Mouse (Mus musculus) neural tube, embryonic 13.5 days (tissue): ENCODE measurements at regions not wholly inside any gene's neighbourhood (a gene's known extent, or its start where the extent isn't known, plus 50 kb on each side); places are given as distances from the start of the nearest gene placed in this dataset.

Experiments used
- ATAC-seq: fragments of 200-750 bp; cut with Nextera tagmentation; 2 replicates; pipeline ENCODE4 v1.8.0; 2017; ENCODE audit warnings: low read depth, mild to moderate bottlenecking, moderate TSS enrichment, moderate library complexity
- H3K27ac ChIP-seq: fragments of 300-500 bp; sonication (generic); replicated peaks from 2 replicates; pipeline ENCODE4 v1.5.1; 2015; ENCODE audit warnings: moderate library complexity, mild to moderate bottlenecking, inconsistent platforms
- H3K27me3 ChIP-seq: fragments of 300-500 bp; sonication (generic); 2 replicates; pipeline ENCODE4 v1.6.1; 2015; ENCODE audit warnings: mild to moderate bottlenecking, inconsistent platforms
- H3K36me3 ChIP-seq: fragments of 300-500 bp; sonication (generic); 2 replicates; pipeline ENCODE4 v1.6.1; 2015; ENCODE audit warnings: mild to moderate bottlenecking, inconsistent platforms
- H3K4me1 ChIP-seq: fragments of 300-500 bp; sonication (generic); replicated peaks from 2 replicates; pipeline ENCODE4 v1.6.1; 2015; ENCODE audit warnings: inconsistent platforms
- H3K4me2 ChIP-seq: fragments of 300-500 bp; sonication (generic); 2 replicates; pipeline ENCODE4 v1.6.1; 2015; ENCODE audit warnings: inconsistent platforms, mild to moderate bottlenecking, moderate library complexity
- H3K4me3 ChIP-seq: fragments of 300-500 bp; sonication (generic); 2 replicates; pipeline ENCODE4 v1.5.1; 2015; ENCODE audit warnings: mild to moderate bottlenecking, inconsistent platforms
- H3K9ac ChIP-seq: fragments of 300-500 bp; sonication (generic); 2 replicates; pipeline ENCODE4 v1.6.1; 2015; ENCODE audit warnings: moderate library complexity, mild to moderate bottlenecking, inconsistent platforms
- H3K9me3 ChIP-seq: fragments of 300-500 bp; sonication (generic); 2 replicates; pipeline ENCODE4 v1.6.1; 2016; ENCODE audit warnings: inconsistent platforms
- WGBS: fragments of 180-500 bp; shearing (Covaris S2); methylation state at CpG from one replicate; pipeline ENCODE4 v1.1.7; 2015; 5-methylcytosine and 5-hydroxymethylcytosine counted together

DNA sequence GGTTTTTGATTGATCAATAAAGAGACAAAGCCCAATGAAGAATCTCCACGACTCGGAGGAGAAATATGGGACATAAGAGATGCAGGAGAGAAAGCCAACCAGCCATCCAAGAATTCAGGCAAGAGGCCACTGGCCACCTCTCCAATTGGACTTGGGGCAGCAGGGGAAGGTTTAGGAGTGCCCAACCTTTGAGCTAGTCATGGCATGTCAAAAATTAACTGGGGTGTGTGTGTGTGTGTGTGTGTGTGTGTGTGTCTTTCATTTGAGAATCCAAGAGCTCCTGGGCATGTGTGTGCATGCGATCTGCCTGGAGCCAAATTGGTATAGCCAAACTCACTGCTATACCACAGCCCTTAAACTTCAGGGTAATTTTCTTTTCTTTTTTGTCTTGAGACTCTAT lies 51.6 kb upstream of the Cecr2 start:
- H3K4me1 ChIP-seq = 0 out of 2 replicates have a peak, but pooled peaks cover 6% of the 10 kb centered on the region
- no peak overlapping the region for H3K4me2 ChIP-seq
- no peak for ATAC-seq
- H3K27ac ChIP-seq = no peak overlapping the region
- H3K9ac ChIP-seq = no peak overlapping the region
- 93% methylated on average over 3 of the region's 3 CpGs for WGBS
- H3K27me3 ChIP-seq = no peaks in the 10 kb centered on the region
- H3K36me3 ChIP-seq = no peaks in the 10 kb centered on the region
- H3K4me3 ChIP-seq = no peak overlapping the region
- no peaks in the 10 kb centered on the region for H3K9me3 ChIP-seq

DNA sequence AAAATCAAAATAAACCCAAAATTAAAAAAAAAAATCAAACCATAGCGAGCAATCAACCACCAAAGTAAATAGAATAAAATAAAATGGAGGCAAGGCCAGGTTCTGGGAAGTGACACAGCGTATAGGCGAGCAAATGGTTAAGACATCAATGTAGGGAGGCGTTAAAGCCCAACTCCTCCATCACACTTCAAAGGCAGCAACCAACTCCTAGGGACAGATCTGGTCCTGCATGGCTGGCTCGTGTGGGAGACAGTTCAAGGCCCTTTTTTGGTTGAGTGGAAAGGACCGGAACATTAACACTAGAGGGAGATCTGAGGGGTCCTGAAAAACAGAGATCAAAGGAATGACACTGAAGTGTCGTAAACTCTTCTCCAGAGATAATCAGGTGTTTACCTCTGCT lies 53.8 kb upstream of the Cecr2 start:
- Histone ChIP-seq H3K9me3 (no peaks in the 10 kb centered on the region), H3K4me3 (no peak overlapping the region), H3K36me3 (no peaks in the 10 kb centered on the region), H3K27me3 (no peaks in the 10 kb centered on the region), H3K9ac (no peak overlapping the region), H3K4me1 (no peaks in the 10 kb centered on the region), H3K4me2 (no peak overlapping the region), H3K27ac (no peak overlapping the region)
- 67% methylated on average over 7 of the region's 7 CpGs for WGBS
- ATAC-seq = no peak

DNA sequence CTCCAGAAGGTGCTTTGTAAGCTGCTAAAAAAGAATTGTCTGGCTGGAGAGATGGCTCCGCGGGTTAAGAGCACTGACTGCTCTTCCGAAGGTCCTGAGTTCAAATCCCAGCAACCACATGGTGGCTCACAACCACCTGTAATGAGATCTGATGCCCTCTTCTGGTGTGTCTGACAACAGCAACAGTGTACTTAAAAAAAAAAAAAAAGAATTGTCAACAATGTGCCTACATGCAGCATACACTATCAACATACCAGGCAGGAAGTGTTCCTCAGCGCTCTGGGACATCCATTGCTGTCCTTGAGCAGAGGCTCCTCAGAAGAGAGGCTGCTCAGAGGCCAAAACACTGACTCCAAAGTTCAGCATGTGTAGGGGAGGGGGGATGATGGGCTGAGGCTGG lies 56.3 kb upstream of the Cecr2 start:
- H3K9me3 ChIP-seq = no peaks in the 10 kb centered on the region
- H3K9ac ChIP-seq = no peak overlapping the region
- H3K36me3 ChIP-seq = no peaks in the 10 kb centered on the region
- no peaks in the 10 kb centered on the region for H3K27me3 ChIP-seq
- H3K4me3 ChIP-seq = no peak overlapping the region
- no peak overlapping the region for H3K4me2 ChIP-seq
- no peak overlapping the region for H3K27ac ChIP-seq
- WGBS = 85% methylated on average over 4 of the region's 4 CpGs
- no peaks in the 10 kb centered on the region for H3K4me1 ChIP-seq
- no peak for ATAC-seq

DNA sequence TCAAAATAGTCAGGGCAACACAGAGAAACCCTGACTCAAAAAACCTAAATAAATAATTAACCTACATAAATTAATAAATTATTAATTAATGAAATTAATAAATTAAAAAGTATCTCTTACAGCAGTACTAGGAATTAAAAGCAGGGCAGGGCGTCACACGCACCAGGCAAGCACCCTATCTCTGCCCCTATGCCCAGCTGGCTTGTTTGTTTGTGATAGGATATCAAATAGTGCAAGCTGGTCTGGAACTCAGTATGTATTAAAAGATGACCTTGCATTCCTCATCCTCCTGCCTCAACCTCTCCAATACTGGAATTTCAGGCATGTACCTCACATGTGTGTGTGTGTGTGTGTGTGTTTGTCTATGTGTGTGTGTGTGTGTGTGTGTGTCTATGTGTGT lies 60.7 kb upstream of the Cecr2 start:
- no peaks in the 10 kb centered on the region for H3K27me3 ChIP-seq
- H3K27ac ChIP-seq = no peak overlapping the region
- WGBS = 93% methylated on average over 2 of the region's 2 CpGs
- H3K9ac ChIP-seq = no peak overlapping the region
- no peaks in the 10 kb centered on the region for H3K9me3 ChIP-seq
- no peak overlapping the region for H3K4me2 ChIP-seq
- no peaks in the 10 kb centered on the region for H3K36me3 ChIP-seq
- H3K4me3 ChIP-seq = no peak overlapping the region
- ATAC-seq = no peak
- H3K4me1 ChIP-seq = no peaks in the 10 kb centered on the region; the same call in 1 of the 2 replicates

DNA sequence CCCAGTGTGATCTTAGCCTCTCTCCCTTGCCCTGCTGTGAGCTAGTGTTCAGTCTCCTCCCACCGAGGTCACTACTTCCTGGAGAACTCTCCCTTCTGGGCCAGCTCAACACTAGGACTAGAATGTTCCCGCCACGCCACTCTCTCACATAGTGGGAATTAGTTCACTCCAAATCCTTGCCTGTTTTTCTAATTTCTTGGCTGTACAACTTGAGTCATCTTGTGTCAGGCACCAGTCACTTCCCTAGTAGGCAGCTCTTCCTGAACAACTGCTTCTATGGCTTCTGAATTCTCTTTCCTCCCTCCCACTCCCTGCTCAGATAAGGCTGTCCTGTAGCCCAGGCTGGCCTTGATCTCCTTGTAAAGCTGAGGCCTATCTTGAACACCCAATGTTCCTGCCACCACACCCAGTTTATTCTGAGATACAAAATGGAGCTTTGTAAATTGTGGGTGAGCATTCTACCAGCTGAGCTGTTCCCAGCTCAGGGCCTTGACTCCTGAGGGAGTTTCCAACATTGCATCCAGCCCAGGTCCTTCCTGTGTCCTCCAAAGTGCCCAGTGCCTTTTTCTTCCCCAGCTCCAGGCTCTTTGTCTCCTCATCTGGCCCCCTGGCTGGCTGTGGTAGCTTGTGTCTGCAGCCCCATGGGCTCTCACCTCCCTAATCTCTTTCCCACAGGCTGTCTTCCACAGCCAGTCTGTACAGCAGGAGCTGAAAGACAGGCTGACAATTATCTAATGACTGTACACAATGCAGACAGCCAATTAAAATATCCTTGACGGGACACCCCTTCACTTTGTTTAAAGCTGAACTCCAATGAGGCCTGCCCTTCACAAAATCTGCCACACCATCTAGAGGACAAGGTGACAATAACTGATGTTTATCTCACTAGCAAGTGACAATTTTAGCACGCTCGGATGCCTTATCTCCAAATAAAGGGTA lies 61.9 kb upstream of the Cecr2 start:
- Histone ChIP-seq H3K4me2 (no peak overlapping the region), H3K4me1 (no peaks in the 10 kb centered on the region; the same call in 1 of the 2 replicates), H3K36me3 (no peaks in the 10 kb centered on the region), H3K27me3 (no peaks in the 10 kb centered on the region), H3K4me3 (no peak overlapping the region), H3K27ac (peak overlapping the region; percentile 38; the same call in 1 of the 2 replicates), H3K9ac (no peak overlapping the region), H3K9me3 (no peaks in the 10 kb centered on the region)
- ATAC-seq = no peak
- WGBS = 51% methylated on average over 6 of the region's 6 CpGs

DNA sequence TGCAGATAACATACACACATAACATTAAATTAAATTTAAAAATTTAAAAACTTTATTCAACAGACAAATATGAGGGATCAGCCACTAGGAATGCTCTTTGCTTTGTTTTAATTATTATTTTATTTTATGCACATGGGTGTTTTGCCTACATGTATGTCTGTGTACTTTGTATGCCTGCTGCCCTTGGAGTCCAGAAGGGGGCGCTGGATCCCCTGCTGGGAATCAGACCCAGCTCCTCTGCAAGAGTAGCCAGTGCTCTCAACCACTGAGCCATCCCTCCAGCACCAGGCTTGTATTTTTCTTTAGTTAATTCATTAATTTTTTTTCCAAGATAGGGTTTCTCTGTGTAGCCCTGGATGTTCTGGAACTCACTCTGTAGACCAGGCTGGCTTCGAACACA lies 62.7 kb upstream of the Cecr2 start:
- Histone ChIP-seq H3K9ac (no peak overlapping the region), H3K9me3 (no peaks in the 10 kb centered on the region), H3K4me2 (no peak overlapping the region), H3K4me3 (no peak overlapping the region), H3K27ac (no peak overlapping the region), H3K36me3 (no peaks in the 10 kb centered on the region), H3K4me1 (no peaks in the 10 kb centered on the region; the same call in 1 of the 2 replicates), H3K27me3 (no peaks in the 10 kb centered on the region)
- WGBS = 45% methylated on average over 2 of the region's 2 CpGs
- no peak for ATAC-seq

DNA sequence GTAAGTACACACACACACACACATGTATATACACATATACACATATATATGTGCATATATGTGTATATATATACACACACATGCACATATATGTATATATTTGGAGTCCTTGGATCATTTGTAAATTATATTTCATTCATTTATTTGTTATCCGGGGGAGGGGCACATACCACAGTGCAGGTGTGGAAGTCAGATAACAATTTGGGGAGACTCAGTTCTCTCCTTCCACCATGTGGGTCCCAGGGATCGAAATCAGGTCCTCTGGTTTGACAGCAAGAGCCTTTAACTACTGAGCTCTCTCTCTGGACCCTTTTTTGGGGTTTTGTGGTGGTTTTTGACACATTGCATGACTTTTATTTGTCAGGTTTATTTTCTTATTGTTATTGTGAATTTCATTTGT lies 65.8 kb upstream of the Cecr2 start:
- H3K36me3 ChIP-seq = no peaks in the 10 kb centered on the region
- WGBS = 82% methylated on average over 2 of the region's 2 CpGs
- ATAC-seq = no peak
- no peak overlapping the region for H3K9ac ChIP-seq
- H3K4me3 ChIP-seq = no peak overlapping the region
- H3K27me3 ChIP-seq = no peaks in the 10 kb centered on the region
- H3K9me3 ChIP-seq = no peaks in the 10 kb centered on the region
- no peak overlapping the region for H3K4me2 ChIP-seq
- H3K4me1 ChIP-seq = no peaks in the 10 kb centered on the region; the same call in 1 of the 2 replicates
- no peak overlapping the region for H3K27ac ChIP-seq

DNA sequence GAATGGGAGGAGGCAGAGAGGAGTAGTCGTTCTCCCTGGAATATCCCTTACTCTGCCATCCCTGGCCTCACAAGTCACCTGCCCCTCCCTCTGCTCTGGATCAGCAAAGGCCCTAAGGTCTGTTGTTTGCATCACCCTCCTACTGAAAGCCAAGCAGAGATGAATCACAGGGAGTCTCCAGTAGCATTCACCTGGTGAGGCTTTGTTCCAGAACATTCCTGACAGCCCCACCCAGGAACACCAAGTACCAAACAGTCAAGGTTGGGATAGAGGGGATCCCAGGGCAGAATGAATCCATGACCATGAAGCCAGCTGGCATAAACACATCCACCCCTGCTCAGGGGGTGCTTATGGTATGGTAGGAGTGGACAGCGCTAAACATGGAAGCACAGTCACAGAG lies 67.4 kb upstream of the Hdhd5 start:
- WGBS = 71% methylated on average over 2 of the region's 2 CpGs
- no peak overlapping the region for H3K27ac ChIP-seq
- ATAC-seq = no peak
- no peaks in the 10 kb centered on the region for H3K27me3 ChIP-seq
- H3K4me2 ChIP-seq = no peak overlapping the region
- no peaks in the 10 kb centered on the region for H3K9me3 ChIP-seq
- no peak overlapping the region for H3K4me3 ChIP-seq
- no peaks in the 10 kb centered on the region for H3K36me3 ChIP-seq
- H3K4me1 ChIP-seq = no peaks in the 10 kb centered on the region
- H3K9ac ChIP-seq = no peak overlapping the region

DNA sequence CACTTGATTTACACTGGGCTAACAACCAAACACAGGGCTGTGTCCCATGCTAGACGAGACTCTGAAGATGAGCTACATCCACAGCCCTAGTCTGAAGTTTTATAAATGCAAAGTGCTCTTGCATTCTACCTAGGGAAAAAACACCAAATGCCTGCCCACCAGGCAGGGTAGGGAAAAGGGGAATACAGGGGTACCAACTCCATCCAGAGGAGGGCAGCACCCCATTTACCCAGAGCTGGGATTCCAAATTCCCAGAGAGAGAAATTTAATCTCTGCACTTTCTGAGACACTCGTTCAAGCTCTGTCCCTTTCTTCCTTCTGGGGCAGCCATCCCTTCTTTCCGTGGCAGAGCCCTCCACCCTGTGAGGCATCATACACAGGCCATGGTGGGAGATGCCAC lies 66.8 kb upstream of the Hdhd5 start:
- no peak overlapping the region for H3K9ac ChIP-seq
- no peaks in the 10 kb centered on the region for H3K36me3 ChIP-seq
- H3K9me3 ChIP-seq = no peaks in the 10 kb centered on the region
- H3K4me2 ChIP-seq = no peak overlapping the region
- H3K4me3 ChIP-seq = no peak overlapping the region
- WGBS = 37% methylated on average over 3 of the region's 3 CpGs
- no peak for ATAC-seq
- no peak overlapping the region for H3K27ac ChIP-seq
- 0 out of 2 replicates have a peak, but pooled peaks cover 3% of the 10 kb centered on the region for H3K4me1 ChIP-seq
- no peaks in the 10 kb centered on the region for H3K27me3 ChIP-seq

DNA sequence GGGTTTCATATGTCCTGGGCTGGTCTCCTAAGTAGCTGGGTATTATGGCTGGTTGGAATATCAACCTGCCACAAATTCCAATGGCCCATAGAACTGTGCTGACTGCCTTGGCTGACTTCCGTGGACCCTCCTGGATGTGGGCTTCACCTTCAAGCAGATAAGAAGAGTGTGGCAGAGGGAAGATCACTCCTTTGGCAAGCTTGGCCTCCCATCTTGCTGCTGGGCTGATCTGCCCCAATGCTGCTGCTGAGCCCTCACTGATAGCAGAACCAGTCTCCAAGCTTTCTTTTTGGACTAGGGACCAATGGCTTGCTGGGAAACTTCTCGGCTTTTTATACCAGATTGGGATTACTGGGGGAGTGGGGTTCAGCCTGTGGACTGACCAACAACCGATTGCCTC lies 65.6 kb upstream of the Hdhd5 start:
- Histone ChIP-seq H3K27me3 (no peaks in the 10 kb centered on the region), H3K27ac (no peak overlapping the region), H3K9ac (no peak overlapping the region), H3K9me3 (no peaks in the 10 kb centered on the region), H3K4me1 (peaks cover 15% of the 10 kb centered on the region), H3K4me3 (no peak overlapping the region), H3K4me2 (no peak overlapping the region), H3K36me3 (no peaks in the 10 kb centered on the region)
- 88% methylated on average over 3 of the region's 3 CpGs for WGBS
- ATAC-seq = no peak

DNA sequence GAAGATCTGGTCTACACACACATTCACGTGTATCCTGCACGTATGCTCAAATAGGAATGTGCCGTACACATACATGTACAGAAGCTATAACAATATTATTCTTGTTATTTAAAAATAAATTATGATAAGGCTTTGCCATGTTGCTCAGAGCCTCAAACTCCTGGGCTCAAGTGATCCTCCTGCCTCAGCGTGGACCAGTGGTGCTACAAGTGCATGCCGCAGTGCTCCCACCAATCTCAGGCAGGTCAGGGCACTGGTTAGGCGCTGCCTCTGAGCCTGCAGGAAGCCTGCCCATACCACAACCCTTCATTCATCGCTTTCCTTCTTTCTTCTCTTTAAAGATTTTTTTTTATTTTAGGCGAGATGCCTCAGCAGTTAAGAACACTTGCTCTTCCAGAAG lies 63.3 kb upstream of the Hdhd5 start:
- WGBS = 91% methylated on average over 8 of the region's 8 CpGs
- no peak overlapping the region for H3K27ac ChIP-seq
- no peaks in the 10 kb centered on the region for H3K27me3 ChIP-seq
- no peak overlapping the region for H3K4me3 ChIP-seq
- peaks cover 16% of the 10 kb centered on the region for H3K4me1 ChIP-seq
- H3K36me3 ChIP-seq = no peaks in the 10 kb centered on the region
- ATAC-seq = no peak
- H3K9ac ChIP-seq = no peak overlapping the region
- H3K4me2 ChIP-seq = no peak overlapping the region
- no peaks in the 10 kb centered on the region for H3K9me3 ChIP-seq

DNA sequence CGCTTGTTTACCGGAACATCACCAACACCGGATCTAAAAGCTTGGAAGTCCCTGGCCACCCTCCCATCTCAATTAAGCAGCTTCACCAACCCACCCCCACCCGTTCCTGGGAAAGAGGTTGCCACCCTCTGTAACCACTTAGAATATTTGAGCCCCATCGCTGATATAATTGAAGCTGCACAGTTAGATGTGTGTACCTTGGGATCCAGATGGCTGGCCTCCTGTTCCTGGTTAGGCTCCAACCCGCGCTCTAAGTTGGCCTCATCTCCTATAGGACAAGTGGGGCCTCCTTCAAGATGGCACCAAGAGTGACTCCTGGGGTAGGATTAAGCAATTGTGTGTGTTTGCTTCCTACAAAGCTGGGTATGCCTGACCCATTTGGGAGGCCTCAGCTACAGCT lies 61.6 kb upstream of the Hdhd5 start:
- Histone ChIP-seq H3K4me3 (no peak overlapping the region), H3K27me3 (no peaks in the 10 kb centered on the region), H3K4me2 (peak overlapping the region; percentile 11; the same call in 1 of the 2 replicates), H3K27ac (peak overlapping the region; percentile 29), H3K4me1 (peaks cover 16% of the 10 kb centered on the region), H3K9ac (no peak overlapping the region), H3K36me3 (no peaks in the 10 kb centered on the region), H3K9me3 (no peaks in the 10 kb centered on the region)
- WGBS = 21% methylated on average over 7 of the region's 7 CpGs
- ATAC-seq = no peak
